Mouse (Mus musculus) MEL (cell line): ENCODE results near the gene Sparc. TPM values are rescaled to one million over a fixed set of nuclear protein-coding genes. Genes with fewer than 3 reads are reported as not detected.

Source experiments
- DNase-seq: peaks from one replicate; pipeline ENCODE4 v3.0.0; 2011; ENCODE audit warnings: low read depth, low spot score
- H3K27ac ChIP-seq: 2 replicates; pipeline ENCODE4 v1.5.1; 2012; ENCODE audit warnings: low read depth, mild to moderate bottlenecking, control low read depth, low read length, moderate library complexity; ENCODE audit not compliant: control insufficient read depth
- H3K27me3 ChIP-seq, 2 experiments: fragments of 150-350 bp in 1 of 2; sonication (generic) in 1 of 2; 2 replicates each; pipeline ENCODE4 v1.6.1; 2012; ENCODE audit warnings: low read length in 2 of 2, mild to moderate bottlenecking in 2 of 2, improper control_type of control experiment in 1 of 2, moderate library complexity in 1 of 2; ENCODE audit not compliant: insufficient read depth in 2 of 2, control insufficient read depth in 1 of 2
- H3K36me3 ChIP-seq, 2 experiments: 2 replicates each; pipeline ENCODE4 v1.6.1; 2012 to 2014; ENCODE audit warnings: low read length in 2 of 2, improper control_type of control experiment in 1 of 2, inconsistent platforms in 1 of 2, mild to moderate bottlenecking in 1 of 2; ENCODE audit not compliant: insufficient read depth in 2 of 2, control insufficient read depth in 1 of 2
- H3K4me1 ChIP-seq, 2 experiments: fragments of 150-350 bp in 1 of 2; sonication (generic) in 1 of 2; 2 replicates each; pipeline ENCODE4 v1.6.1; 2012; ENCODE audit warnings: low read length in 2 of 2, improper control_type of control experiment in 1 of 2, mild to moderate bottlenecking in 1 of 2; ENCODE audit not compliant: insufficient read depth in 2 of 2, control insufficient read depth in 1 of 2
- H3K4me3 ChIP-seq, 2 experiments: fragments of 150-350 bp in 1 of 2; sonication (generic) in 1 of 2; 2 replicates each; pipeline ENCODE4 v1.5.1; 2012; ENCODE audit warnings: low read depth in 2 of 2, low read length in 2 of 2, mild to moderate bottlenecking in 2 of 2, moderate library complexity in 2 of 2, control low read depth in 1 of 2, improper control_type of control experiment in 1 of 2; ENCODE audit not compliant: control insufficient read depth in 1 of 2, insufficient read depth in 1 of 2
- H3K79me2 ChIP-seq: 2 replicates; pipeline ENCODE4 v1.6.1; 2012; ENCODE audit warnings: mild to moderate bottlenecking, low read length, moderate library complexity; ENCODE audit not compliant: control insufficient read depth, poor library complexity, insufficient read depth
- H3K9ac ChIP-seq: 2 replicates; pipeline ENCODE4 v1.6.1; 2012; ENCODE audit warnings: low read depth, mild to moderate bottlenecking, control low read depth, low read length, moderate library complexity; ENCODE audit not compliant: control insufficient read depth, poor library complexity, severe bottlenecking
- H3K9me3 ChIP-seq: fragments of 150-350 bp; sonication (generic); replicated peaks from 2 replicates; pipeline ENCODE4 v1.6.1; 2012; ENCODE audit warnings: mild to moderate bottlenecking, low read length, improper control_type of control experiment, moderate library complexity; ENCODE audit not compliant: insufficient read depth
- BHLHE40 ChIP-seq: IDR thresholded peaks from 2 replicates; pipeline ENCODE4 v1.6.1; 2012; ENCODE audit warnings: low read depth, mild to moderate bottlenecking, inconsistent platforms, low read length, improper control_type of control experiment, borderline replicate concordance
- CHD1 ChIP-seq: IDR thresholded peaks from 2 replicates; pipeline ENCODE4 v1.6.1; 2012; ENCODE audit warnings: low read depth, mild to moderate bottlenecking, inconsistent platforms, low read length, improper control_type of control experiment
- CHD2 ChIP-seq: IDR thresholded peaks from 2 replicates; pipeline ENCODE4 v1.6.1; 2011; ENCODE audit warnings: low read length, improper control_type of control experiment
- CTCF ChIP-seq, 3 experiments: IDR thresholded peaks in 2 of 3; conservative IDR thresholded peaks in 1 of 3; 2 replicates each; pipeline ENCODE4 v1.5.1; 2011 to 2012; ENCODE audit warnings: low read length in 3 of 3, low read depth in 2 of 3, mild to moderate bottlenecking in 2 of 3, improper control_type of control experiment in 1 of 3, inconsistent platforms in 1 of 3, mixed read lengths in 1 of 3, moderate library complexity in 1 of 3; ENCODE audit not compliant: control insufficient read depth in 1 of 3, insufficient read depth in 1 of 3, poor library complexity in 1 of 3, severe bottlenecking in 1 of 3
- E2F4 ChIP-seq: IDR thresholded peaks from 2 replicates; pipeline ENCODE4 v1.6.1; 2011; ENCODE audit warnings: low read depth, low read length, improper control_type of control experiment, borderline replicate concordance
- ETS1 ChIP-seq: IDR thresholded peaks from 2 replicates; pipeline ENCODE4 v1.6.1; 2012; ENCODE audit warnings: low read depth, mild to moderate bottlenecking, inconsistent platforms, low read length, improper control_type of control experiment, moderate library complexity
- GABPA ChIP-seq: IDR thresholded peaks from 2 replicates; pipeline ENCODE4 v1.6.1; 2012; ENCODE audit warnings: low read depth, mild to moderate bottlenecking, inconsistent platforms, low read length, improper control_type of control experiment, moderate library complexity
- MAFK ChIP-seq: IDR thresholded peaks from 2 replicates; pipeline ENCODE4 v1.6.1; 2011; ENCODE audit warnings: low read depth, mild to moderate bottlenecking, low read length, improper control_type of control experiment, borderline replicate concordance
- MAX ChIP-seq: IDR thresholded peaks from 2 replicates; pipeline ENCODE4 v1.6.1; 2011; ENCODE audit warnings: low read length, improper control_type of control experiment
- MAZ ChIP-seq: IDR thresholded peaks from 2 replicates; pipeline ENCODE4 v1.6.1; 2012; ENCODE audit warnings: low read depth, mild to moderate bottlenecking, inconsistent platforms, low read length, improper control_type of control experiment
- MEF2A ChIP-seq: IDR thresholded peaks from 2 replicates; pipeline ENCODE4 v1.6.1; 2014; ENCODE audit warnings: low read depth, mild to moderate bottlenecking, inconsistent platforms, low read length, improper control_type of control experiment; ENCODE audit not compliant: poor library complexity, insufficient replicate concordance, severe bottlenecking; ENCODE audit errors: extremely low read depth
- MXI1 ChIP-seq: IDR thresholded peaks from 2 replicates; pipeline ENCODE4 v1.6.1; 2011; ENCODE audit warnings: mild to moderate bottlenecking, low read depth, low read length, improper control_type of control experiment
- MYC ChIP-seq: IDR thresholded peaks from 2 replicates; pipeline ENCODE4 v1.6.1; 2011; ENCODE audit warnings: low read depth, mild to moderate bottlenecking, low read length, improper control_type of control experiment, moderate library complexity
- NELFE ChIP-seq: IDR thresholded peaks from 2 replicates; pipeline ENCODE4 v1.6.1; 2011; ENCODE audit warnings: low read depth, low read length, improper control_type of control experiment
- NRF1 ChIP-seq: IDR thresholded peaks from 2 replicates; pipeline ENCODE4 v1.6.1; 2014; ENCODE audit warnings: low read depth, mild to moderate bottlenecking, inconsistent platforms, low read length, improper control_type of control experiment, moderate library complexity; ENCODE audit not compliant: poor library complexity, insufficient read depth, severe bottlenecking
- POLR2A ChIP-seq, 2 experiments: IDR thresholded peaks; 2 replicates each; pipeline ENCODE4 v1.6.1; 2011 to 2012; ENCODE audit warnings: low read length in 2 of 2, mild to moderate bottlenecking in 2 of 2, control low read depth in 1 of 2, improper control_type of control experiment in 1 of 2, low read depth in 1 of 2, moderate library complexity in 1 of 2; ENCODE audit not compliant: control insufficient read depth in 1 of 2, insufficient read depth in 1 of 2, poor library complexity in 1 of 2
- POLR2AphosphoS5 ChIP-seq: IDR thresholded peaks from 2 replicates; pipeline ENCODE4 v1.6.1; 2012; ENCODE audit warnings: low read depth, borderline replicate concordance, mild to moderate bottlenecking, inconsistent platforms, low read length, moderate library complexity, mixed read lengths
- RAD21 ChIP-seq: IDR thresholded peaks from 2 replicates; pipeline ENCODE4 v1.6.1; 2011; ENCODE audit warnings: mild to moderate bottlenecking, low read depth, low read length, improper control_type of control experiment
- RCOR1 ChIP-seq: IDR thresholded peaks from 2 replicates; pipeline ENCODE4 v1.6.1; 2012; ENCODE audit warnings: low read depth, mild to moderate bottlenecking, inconsistent platforms, low read length, improper control_type of control experiment
- SMC3 ChIP-seq: IDR thresholded peaks from 2 replicates; pipeline ENCODE4 v1.6.1; 2011; ENCODE audit warnings: low read depth, low read length, improper control_type of control experiment
- TAL1 ChIP-seq: IDR thresholded peaks from 2 replicates; pipeline ENCODE4 v1.6.1; 2012; ENCODE audit warnings: mild to moderate bottlenecking, inconsistent platforms, low read length, moderate library complexity, mixed read lengths
- TBP ChIP-seq: IDR thresholded peaks from 2 replicates; pipeline ENCODE4 v1.8.0; 2011; ENCODE audit warnings: low read depth, low read length, improper control_type of control experiment
- USF1 ChIP-seq: IDR thresholded peaks from 2 replicates; pipeline ENCODE4 v1.6.1; 2014; ENCODE audit warnings: low read depth, mild to moderate bottlenecking, inconsistent platforms, low read length, improper control_type of control experiment, moderate library complexity
- ZC3H11A ChIP-seq: IDR thresholded peaks from 2 replicates; pipeline ENCODE4 v1.6.1; 2012; ENCODE audit warnings: low read depth, mild to moderate bottlenecking, inconsistent platforms, low read length, improper control_type of control experiment
- ZKSCAN1 ChIP-seq: IDR thresholded peaks from 2 replicates; pipeline ENCODE4 v1.6.1; 2012; ENCODE audit warnings: low read depth, mild to moderate bottlenecking, inconsistent platforms, low read length, improper control_type of control experiment, moderate library complexity
- ZMIZ1 ChIP-seq: IDR thresholded peaks from 2 replicates; pipeline ENCODE4 v1.6.1; 2012; ENCODE audit warnings: low read depth, mild to moderate bottlenecking, inconsistent platforms, low read length, improper control_type of control experiment, moderate library complexity
- polyA plus RNA-seq, 2 experiments: library from polyadenylated mRNA; stranded (reverse) in 1 of 2; unstranded in 1 of 2; fragments of >175 nt in 1 of 2; fragments of >200 nt in 1 of 2; gene quantifications; 2 replicates each; pipeline versions ENCODE4 v1.2.1 to v1.2.4; 2012; ENCODE audit warnings: low replicate concordance in 2 of 2, low read depth in 1 of 2; ENCODE audit not compliant: insufficient read length in 2 of 2, insufficient read depth in 1 of 2, missing spikeins in 1 of 2
- total RNA-seq: library from RNA; depleted of rRNA; stranded (reverse); fragments of 300-350 nt; gene quantifications from 2 replicates; pipeline ENCODE4 v1.2.3, GENCODE M21; 2012

The Sparc gene
- total and polyA plus RNA-seq, 3 experiments: not detected

GRCm38 (mm10) chr11:55468012-55468411, 45.0 kb upstream of the Sparc start:
- Histone ChIP-seq H3K27me3 (no peaks in the 10 kb centered on the region), H3K27ac (peak overlapping the region; percentile 95), H3K79me2 (peaks cover 45% of the 10 kb centered on the region), H3K4me1 (peaks cover 5 to 11% of the 10 kb centered on the region in 2 experiments), H3K9me3 (no peaks in the 10 kb centered on the region), H3K36me3 (peaks cover 11 to 21% of the 10 kb centered on the region in 2 experiments), H3K9ac (peak overlapping the region; percentile 89), H3K4me3 (peak overlapping the region; percentile 63 to 69)
- DNase-seq: no peak
- TF ChIP-seq MAX (peak; percentile 75), BHLHE40 (no peak), CTCF (IDR thresholded peaks at IDR 0.05 in 2 of 3, conservative IDR thresholded peaks at IDR 0.05 in 1 of 3; ENCODE audit: control insufficient read depth in 1 of 3, insufficient read depth in 1 of 3, low read depth in 2 of 3, low read length in 3 of 3, poor library complexity in 1 of 3, severe bottlenecking in 1 of 3) (no peak)

DNA sequence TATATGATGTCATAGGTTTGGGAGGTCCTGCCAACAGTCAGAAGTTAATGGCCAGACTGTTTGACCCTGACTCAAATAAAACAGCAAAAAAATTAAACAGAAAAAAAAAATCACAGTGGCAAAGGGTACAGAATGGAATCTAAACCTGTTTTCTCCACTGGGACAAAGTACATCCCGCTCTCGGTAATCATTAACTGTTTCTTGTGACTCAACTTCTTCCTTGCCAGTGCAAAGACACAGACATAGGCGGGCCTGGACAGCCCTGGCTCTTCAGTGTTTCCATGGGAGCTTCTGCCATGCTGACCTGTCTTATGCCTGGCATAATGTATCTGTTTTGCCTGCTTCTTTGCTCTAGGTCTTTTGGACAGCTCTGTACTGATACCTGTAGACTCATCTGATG, 42.2 kb upstream of the Sparc start:
- H3K9ac ChIP-seq: no peak overlapping the region
- no peak overlapping the region for H3K27ac ChIP-seq
- H3K79me2 ChIP-seq: peaks cover 25% of the 10 kb centered on the region
- H3K4me3 ChIP-seq: no peak overlapping the region
- H3K4me1 ChIP-seq: peaks cover 5 to 18% of the 10 kb centered on the region in 2 experiments
- H3K36me3 ChIP-seq: peaks cover 0 to 11% of the 10 kb centered on the region in 2 experiments; a peak in 2 of 4 replicates
- no peak for DNase-seq
- no peak for TF ChIP-seq ETS1
- TF ChIP-seq BHLHE40: no peak
- no peak for TF ChIP-seq CHD2
- TF ChIP-seq ZKSCAN1: no peak
- no peak for TF ChIP-seq TAL1
- no peak for TF ChIP-seq POLR2AphosphoS5
- no peak for TF ChIP-seq USF1
- no peak for TF ChIP-seq NELFE
- no peak for TF ChIP-seq E2F4
- no peak for TF ChIP-seq MAX
- TF ChIP-seq NRF1: no peak
- no peak for TF ChIP-seq ZMIZ1
- H3K9me3 ChIP-seq: no peaks in the 10 kb centered on the region
- no peaks in the 10 kb centered on the region for H3K27me3 ChIP-seq

DNA sequence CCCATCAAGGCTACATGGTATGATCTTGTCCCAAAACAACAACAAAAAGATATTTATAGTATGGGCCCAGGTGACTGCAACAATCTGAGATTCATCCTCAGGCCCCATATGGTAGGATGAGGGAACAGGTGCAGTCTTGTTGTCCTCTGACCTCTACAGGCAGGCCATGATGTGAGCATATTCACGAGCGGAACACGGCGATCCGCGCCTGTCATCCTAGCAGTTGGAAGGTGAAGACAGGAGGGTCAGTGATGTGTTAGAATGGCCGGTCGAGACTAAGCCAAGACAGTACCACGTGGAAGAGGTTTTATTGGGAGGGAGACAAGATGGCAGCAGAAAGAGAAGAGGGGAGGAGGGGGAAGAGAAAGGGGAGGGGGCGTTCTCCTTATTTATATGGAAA, 41.7 kb upstream of the Sparc start:
- Histone ChIP-seq H3K4me3 (no peak overlapping the region), H3K79me2 (peaks cover 24% of the 10 kb centered on the region), H3K36me3 (peaks cover 0 to 15% of the 10 kb centered on the region in 2 experiments; a peak in 2 of 4 replicates), H3K9ac (no peak overlapping the region), H3K4me1 (peaks cover 5 to 23% of the 10 kb centered on the region in 2 experiments), H3K27ac (no peak overlapping the region), H3K9me3 (no peaks in the 10 kb centered on the region), H3K27me3 (no peaks in the 10 kb centered on the region)
- TF ChIP-seq MYC (no peak), ZC3H11A (no peak), GABPA (no peak), SMC3 (no peak), MAZ (no peak), CHD1 (no peak), TBP (no peak), MEF2A (no peak), RCOR1 (no peak), CTCF (IDR thresholded peaks at IDR 0.05 in 2 of 3, conservative IDR thresholded peaks at IDR 0.05 in 1 of 3; ENCODE audit: control insufficient read depth in 1 of 3, insufficient read depth in 1 of 3, low read depth in 2 of 3, low read length in 3 of 3, poor library complexity in 1 of 3, severe bottlenecking in 1 of 3) (no peak), NELFE (no peak), MAFK (no peak), POLR2A (IDR thresholded peaks at IDR 0.05; ENCODE audit: control insufficient read depth in 1 of 2, insufficient read depth in 1 of 2, low read depth in 1 of 2, low read length in 2 of 2, poor library complexity in 1 of 2) (no peak), MXI1 (no peak), RAD21 (no peak), POLR2AphosphoS5 (no peak), E2F4 (no peak), CHD2 (no peak)
- no peak for DNase-seq
